Mouse (Mus musculus) stomach, postnatal 0 days (tissue): ENCODE data around the gene Zdhhc20. TPM values are rescaled to one million over a fixed set of nuclear protein-coding genes. Genes with fewer than 3 reads are reported as not detected.

Source experiments
- ATAC-seq: fragments of 200-750 bp; cut with Nextera tagmentation; 2 replicates; pipeline ENCODE4 v1.8.0; 2017; ENCODE audit not compliant: low FRiP score, low TSS enrichment
- DNase-seq: peaks from one replicate; pipeline ENCODE4 v3.0.0-alpha.2; 2016; ENCODE audit warnings: low spot score
- H3K27ac ChIP-seq: fragments of 300-500 bp; sonication (generic); replicated peaks from 2 replicates; pipeline ENCODE4 v1.5.1; 2014; ENCODE audit warnings: mild to moderate bottlenecking, control low read depth
- H3K27me3 ChIP-seq: fragments of 300-500 bp; sonication (generic); 2 replicates; pipeline ENCODE4 v1.6.1; 2014; ENCODE audit warnings: low read length; ENCODE audit not compliant: control insufficient read depth, insufficient read depth
- H3K36me3 ChIP-seq: fragments of 300-500 bp; sonication (generic); 2 replicates; pipeline ENCODE4 v1.6.1; 2014; ENCODE audit warnings: low read length, mixed read lengths; ENCODE audit not compliant: control insufficient read depth, insufficient read depth
- H3K4me1 ChIP-seq: fragments of 300-500 bp; sonication (generic); replicated peaks from 2 replicates; pipeline ENCODE4 v1.6.1; 2014; ENCODE audit warnings: antibody characterized with exemption; ENCODE audit not compliant: control insufficient read depth, insufficient read depth
- H3K4me2 ChIP-seq: fragments of 300-500 bp; sonication (generic); replicated peaks from 2 replicates; pipeline ENCODE4 v1.6.1; 2014; ENCODE audit warnings: low read depth, mild to moderate bottlenecking, control low read depth, moderate library complexity
- H3K4me3 ChIP-seq: fragments of 300-500 bp; sonication (generic); 2 replicates; pipeline ENCODE4 v1.5.1; 2014; ENCODE audit warnings: low read depth, low read length, control low read depth
- H3K9ac ChIP-seq: fragments of 300-500 bp; sonication (generic); 2 replicates; pipeline ENCODE4 v1.6.1; 2014; ENCODE audit warnings: mild to moderate bottlenecking, low read length, control low read depth, mixed read lengths
- H3K9me3 ChIP-seq: fragments of 300-500 bp; sonication (generic); 2 replicates; pipeline ENCODE4 v1.6.1; 2016; ENCODE audit warnings: low read length; ENCODE audit not compliant: control insufficient read depth
- CTCF ChIP-seq: IDR thresholded peaks from 2 replicates; pipeline ENCODE4 v1.5.1; 2016; ENCODE audit warnings: antibody characterized with exemption, low read depth, mild to moderate bottlenecking, moderate library complexity
- EP300 ChIP-seq: optimal IDR thresholded peaks from 2 replicates; pipeline ENCODE3; 2016; ENCODE audit warnings: antibody characterized with exemption
- WGBS: fragments of 180-500 bp; shearing (Covaris S2); extraction: QIAGEN DNeasy Blood & Tissue Kit; methylation state at CpG from one replicate; pipeline ENCODE4 v1.1.7; 2014; 5-methylcytosine and 5-hydroxymethylcytosine counted together
- microRNA-seq: library from miRNA; unstranded; fragments of <30 nt; microRNA quantifications from one replicate; pipeline ENCODE4, GENCODE M21; 2016
- polyA plus RNA-seq: library from polyadenylated mRNA; unstranded; fragments of >200 nt; fragmentation: Nextera tagmentation; extraction: Ambion mirVana; gene quantifications from 2 replicates; pipeline ENCODE4 v1.2.1, GENCODE M21; 2015

Zdhhc20 gene
- polyA plus RNA-seq, 1 experiment from 2014 or later = 48.6 TPM

GRCm38 (mm10) chr14:57787406-57787805 lies 102.7 kb downstream of the Zdhhc20 start:
- H3K4me2 ChIP-seq = no peak overlapping the region
- H3K9me3 ChIP-seq = no peaks in the 10 kb centered on the region
- WGBS = 52% methylated on average over 4 of the region's 4 CpGs
- H3K27me3 ChIP-seq = no peaks in the 10 kb centered on the region
- H3K36me3 ChIP-seq = no peaks in the 10 kb centered on the region
- TF ChIP-seq CTCF (no peak), EP300 (no peak)
- DNase-seq (no peak), ATAC-seq (no peak)
- H3K4me1 ChIP-seq = no peaks in the 10 kb centered on the region
- no peak overlapping the region for H3K9ac ChIP-seq
- H3K4me3 ChIP-seq = no peak overlapping the region
- no peak overlapping the region for H3K27ac ChIP-seq

Small RNAs within 50 kb of the gene (microRNA-seq; reads per million reads assigned to microRNA genes)
- gene Mir3077 = not detected

Other genes with a start within 250 kb of the Zdhhc20 start
- gene Xpo4, start 224.8 kb downstream of the Zdhhc20 start, polyA plus RNA-seq = 6.8 and 7.9 TPM in 2 replicates
- not detected in 2 replicates for gene Gm49361, start 144.2 kb downstream of the Zdhhc20 start, polyA plus RNA-seq
- gene Lats2, start 131.9 kb downstream of the Zdhhc20 start, polyA plus RNA-seq = 10.9 and 11.5 TPM in 2 replicates
- 10.3 and 17.2 TPM in 2 replicates for gene Sap18, start 92.1 kb downstream of the Zdhhc20 start, polyA plus RNA-seq
- gene Ska3, start 64.1 kb downstream of the Zdhhc20 start, polyA plus RNA-seq = 6.0 and 7.4 TPM in 2 replicates
- gene Mrpl57, start 64.0 kb downstream of the Zdhhc20 start, polyA plus RNA-seq = 214 and 220 TPM in 2 replicates
- gene Micu2, start 109.0 kb upstream of the Zdhhc20 start, polyA plus RNA-seq = 71.8 and 76.4 TPM in 2 replicates
- 5.9 and 6.3 TPM in 2 replicates for gene Fgf9, start 180.3 kb upstream of the Zdhhc20 start, polyA plus RNA-seq